Mouse (Mus musculus) R1 (cell line): ENCODE data around the gene Plxdc2.

Experiments used
- DNase-seq: peaks from one replicate; pipeline ENCODE4 v3.0.0-alpha.2; 2018; ENCODE audit warnings: low read depth, low spot score

The Plxdc2 gene

GRCm38 (mm10) chr2:16414340-16414976, 58.4 kb downstream of the Plxdc2 start:
- no peak for DNase-seq

DNA sequence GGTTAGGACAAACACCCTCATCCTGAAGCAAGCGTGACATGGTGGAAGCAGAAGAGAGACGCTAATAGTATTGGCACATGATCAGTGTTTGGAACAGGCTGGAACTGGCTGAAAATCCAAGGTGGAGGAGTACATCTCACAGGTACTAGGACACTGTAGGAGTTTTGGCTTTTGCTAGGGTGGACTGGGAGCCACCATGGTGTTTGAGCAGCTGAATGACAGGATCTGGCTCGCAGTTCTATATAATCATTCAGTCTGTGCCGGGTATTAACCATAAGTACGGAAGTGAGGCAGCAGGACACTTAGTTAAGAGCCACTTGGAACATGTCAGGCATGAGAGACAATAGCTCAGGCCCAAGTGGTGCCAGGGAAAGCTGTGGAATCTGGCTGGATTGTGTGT, 82.9 kb downstream of the Plxdc2 start:
- no peak for DNase-seq

- no peak for DNase-seq
Measured at GRCm38 (mm10) chr2:16442643-16443042, 86.5 kb downstream of the Plxdc2 start.

- no peak for DNase-seq
Measured at GRCm38 (mm10) chr2:16447936-16448335, 91.8 kb downstream of the Plxdc2 start.

GRCm38 (mm10) chr2:16450838-16451665, 94.9 kb downstream of the Plxdc2 start:
- no peak for DNase-seq

- DNase-seq = no peak
Measured at GRCm38 (mm10) chr2:16451666-16452009, 95.5 kb downstream of the Plxdc2 start.

GRCm38 (mm10) chr2:16452080-16452479, 96.0 kb downstream of the Plxdc2 start:
- DNase-seq = peak; percentile 54

GRCm38 (mm10) chr2:16456264-16456780, 100.2 kb downstream of the Plxdc2 start:
- no peak for DNase-seq

DNA sequence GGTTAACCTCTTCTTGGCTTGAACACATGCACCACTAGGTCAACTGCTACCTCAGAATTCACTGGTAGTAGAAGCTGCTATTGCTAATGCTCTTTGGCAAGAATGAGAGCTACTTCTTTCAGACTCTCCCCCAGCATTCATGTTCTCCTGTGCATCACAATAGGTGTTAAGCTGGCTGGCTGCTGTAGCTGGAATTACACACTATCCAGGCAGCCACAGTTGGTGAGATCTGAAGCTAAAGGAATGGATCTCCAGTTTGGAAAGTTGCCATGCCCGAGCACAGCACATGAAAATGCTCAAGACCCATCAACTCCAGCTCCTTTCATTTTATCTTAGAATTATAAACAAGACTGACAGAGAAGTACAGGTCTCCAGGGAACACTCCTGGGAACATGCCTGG, 103.4 kb downstream of the Plxdc2 start:
- DNase-seq = peak; percentile 56

- no peak for DNase-seq
Measured at GRCm38 (mm10) chr2:16470099-16470498, 114.0 kb downstream of the Plxdc2 start.

- no peak for DNase-seq
Measured at GRCm38 (mm10) chr2:16483943-16484342, 127.8 kb downstream of the Plxdc2 start.

- no peak for DNase-seq
Measured at GRCm38 (mm10) chr2:16485970-16486369, 129.9 kb downstream of the Plxdc2 start.

GRCm38 (mm10) chr2:16491242-16491641, 135.1 kb downstream of the Plxdc2 start:
- no peak for DNase-seq

DNA sequence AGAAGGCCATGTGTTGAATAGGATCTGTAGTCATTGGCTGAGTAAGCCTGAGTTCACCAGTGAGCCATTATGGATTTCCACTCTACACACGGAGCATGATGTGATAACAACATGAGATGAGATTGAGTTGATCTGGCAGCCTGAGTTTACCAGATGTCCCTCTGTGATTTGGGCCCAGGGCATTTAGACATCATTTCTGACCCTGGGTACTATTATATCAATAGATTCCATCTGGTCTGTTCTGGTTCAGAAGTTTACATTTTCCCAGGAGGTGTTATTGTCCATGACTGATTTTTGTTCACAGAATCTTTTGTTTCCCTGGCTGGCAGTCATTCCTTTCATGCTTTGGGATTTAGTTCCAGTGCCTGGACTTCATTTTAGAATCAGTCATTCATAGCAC, 146.7 kb downstream of the Plxdc2 start:
- no peak for DNase-seq

GRCm38 (mm10) chr2:16507540-16508230, 151.6 kb downstream of the Plxdc2 start:
- DNase-seq = no peak

DNA sequence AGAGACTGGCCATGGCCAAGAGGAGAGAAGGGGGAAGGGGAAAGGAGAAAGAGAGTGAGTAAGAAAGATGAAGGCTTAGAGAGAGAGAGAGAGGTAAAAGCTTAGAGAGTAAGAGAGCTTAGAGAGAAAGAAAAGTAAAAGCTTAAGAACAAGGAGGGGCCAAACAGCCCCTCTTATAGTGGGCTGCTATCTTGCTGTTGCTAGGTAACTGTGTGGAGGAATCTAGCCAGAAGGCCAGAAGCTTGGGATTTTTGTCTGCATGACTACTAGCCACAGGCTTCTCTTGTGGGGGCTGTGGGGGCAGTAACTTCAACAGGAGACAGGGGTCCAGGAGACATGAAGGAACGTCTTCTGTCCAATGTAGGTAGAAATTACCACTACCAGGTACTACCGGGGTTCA, 162.0 kb downstream of the Plxdc2 start:
- DNase-seq = peak; percentile 13

DNA sequence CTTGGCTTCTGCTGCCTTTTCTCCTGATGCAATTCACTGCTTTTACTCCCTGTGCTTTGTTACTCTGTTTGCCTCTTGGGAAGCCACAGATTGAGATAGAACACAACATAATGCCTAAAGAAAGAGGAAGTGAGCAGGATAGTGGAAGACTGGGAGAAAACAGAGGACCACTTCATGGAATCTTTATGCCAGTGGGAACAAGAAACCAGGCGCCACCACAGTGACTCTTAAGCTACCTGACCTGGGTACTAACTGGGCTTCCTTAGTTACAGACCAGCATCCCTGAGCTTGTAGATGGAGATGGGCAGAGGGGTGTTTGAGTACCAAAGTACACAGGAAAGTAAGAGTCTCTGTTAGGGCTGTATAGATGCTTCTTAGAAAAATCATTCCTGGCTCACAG, 167.3 kb downstream of the Plxdc2 start:
- no peak for DNase-seq

GRCm38 (mm10) chr2:16532244-16532643, 176.1 kb downstream of the Plxdc2 start:
- DNase-seq = no peak

DNA sequence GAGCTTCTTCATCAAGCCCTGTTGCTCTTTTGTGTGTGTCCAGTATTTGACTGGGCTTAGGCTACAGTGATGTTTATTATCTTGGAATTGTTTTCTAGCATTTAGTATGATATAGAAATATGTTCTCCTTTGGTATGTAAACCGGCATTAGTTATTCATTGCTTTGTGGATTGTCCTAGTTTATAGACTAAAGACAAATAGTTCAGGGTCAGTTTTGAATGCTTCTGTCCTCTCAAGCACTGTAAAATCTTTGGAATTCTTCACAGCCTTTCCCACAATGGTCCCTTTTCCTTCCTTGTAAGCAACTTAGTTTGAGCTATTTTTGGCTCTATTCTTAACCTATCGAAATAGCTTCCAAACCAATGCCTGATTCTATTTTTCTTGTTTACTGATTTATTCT, 178.5 kb downstream of the Plxdc2 start:
- no peak for DNase-seq

DNA sequence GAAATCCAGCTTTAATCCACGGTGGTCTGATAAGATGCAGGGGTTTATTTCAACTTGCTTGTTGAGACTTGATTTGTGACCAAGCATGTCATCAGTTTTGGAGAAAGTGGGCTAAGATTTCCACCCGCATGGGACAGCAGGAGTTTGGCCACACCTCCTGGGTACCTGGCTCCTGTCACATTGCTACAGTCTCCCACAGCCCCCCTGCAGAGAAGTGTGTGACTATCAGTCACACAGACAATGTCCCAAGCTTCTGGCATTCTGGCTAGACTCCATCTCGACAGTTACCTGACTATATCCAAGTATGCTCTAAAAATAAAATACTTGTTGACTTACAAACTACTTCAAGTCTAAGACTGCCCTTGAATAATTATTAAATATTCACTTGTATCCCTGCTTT, 185.1 kb downstream of the Plxdc2 start:
- no peak for DNase-seq

DNA sequence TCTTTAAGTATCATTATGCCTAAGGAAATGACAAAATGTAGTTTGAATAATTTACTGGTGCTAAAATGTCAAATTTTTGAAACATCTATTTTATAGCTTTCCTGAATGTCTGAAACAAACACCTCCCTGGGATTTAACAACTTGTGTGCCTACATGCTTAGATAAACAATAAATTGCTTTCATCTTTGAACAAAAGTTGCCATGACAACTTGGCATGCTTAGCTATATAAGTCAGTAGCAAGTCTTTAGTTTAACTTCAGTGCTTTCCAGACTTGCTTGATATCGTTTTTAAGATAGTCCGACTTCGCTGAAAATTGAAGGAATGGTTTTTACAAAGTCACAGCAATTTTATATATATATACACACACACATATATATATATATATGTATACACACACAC, 189.1 kb downstream of the Plxdc2 start:
- no peak for DNase-seq

DNA sequence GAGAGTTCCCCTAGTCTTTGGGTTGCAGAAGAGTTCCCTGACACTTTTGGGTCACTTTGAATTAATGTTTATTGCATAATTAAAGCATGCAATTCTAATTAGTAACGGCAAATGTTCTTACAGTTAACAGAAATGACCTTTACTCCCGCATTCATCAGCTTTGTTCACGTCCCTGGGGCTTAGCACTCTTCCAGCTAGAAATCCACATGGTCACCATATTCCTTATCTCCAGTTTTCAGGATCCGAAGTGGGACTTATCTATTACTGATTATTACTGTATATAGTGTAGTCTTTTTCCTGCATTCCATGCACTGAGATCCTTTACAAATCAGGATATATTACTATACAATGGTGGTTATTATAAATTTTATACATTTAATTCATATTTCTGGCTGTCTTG, 203.2 kb downstream of the Plxdc2 start:
- no peak for DNase-seq

GRCm38 (mm10) chr2:16568263-16568662, 212.2 kb downstream of the Plxdc2 start:
- DNase-seq = no peak
